In genomic region chr6:29985986-29986385, GRCm38 (mm10) we compare ENCODE assay signal across 9 mouse cellular contexts.
A peak's percentile ranks its signal among the peaks of the same experiment; 100 is the strongest.
DNase-seq lines count a peak whose midpoint lies in the region; ATAC-seq lines count a peak whose summit lies in the region.
"Had no signal": no experiment of that assay in that cellular context is flagged by ENCODE, and none has a peak within 500 bp of the region (broad histone marks: within the 10 kb centered on the region; RNA-seq: fewer than 3 reads in every experiment).

No protein-coding gene starts in this region.

- H3K9me3 ChIP-seq in heart, embryonic 13.5 days, result 0 out of 2 replicates have a peak, but pooled peaks cover 3% of the 10 kb centered on the region
- H3K9me3 ChIP-seq in embryonic facial prominence, embryonic 11.5 days (replicated peaks; ENCODE audit: control insufficient read depth, low read length), result no peaks in the 10 kb centered on the region
- H3K9me3 ChIP-seq in intestine, embryonic 16.5 days (ENCODE audit: control insufficient read depth, low read length), result no peaks in the 10 kb centered on the region
- no peaks in the 10 kb centered on the region for H3K9me3 ChIP-seq in midbrain, embryonic 12.5 days

- H3K9ac ChIP-seq in heart, embryonic 13.5 days, result no peak overlapping the region
- no peak overlapping the region for H3K9ac ChIP-seq in embryonic facial prominence, embryonic 11.5 days (replicated peaks; ENCODE audit: low read length)
- no peak overlapping the region for H3K9ac ChIP-seq in intestine, embryonic 16.5 days (ENCODE audit: low read depth, low read length)
- no peak overlapping the region for H3K9ac ChIP-seq in midbrain, embryonic 12.5 days (replicated peaks)

- intact Hi-C loops in left cerebral cortex, postnatal 14 days (cut with DNase I), result no loop called here

- peaks cover 3% of the 10 kb centered on the region; the same call in 1 of the 2 replicates for H3K4me1 ChIP-seq in heart, embryonic 13.5 days
- H3K4me1 ChIP-seq in embryonic facial prominence, embryonic 11.5 days (ENCODE audit: control insufficient read depth, insufficient read depth, low read length), result no peaks in the 10 kb centered on the region
- H3K4me1 ChIP-seq in intestine, embryonic 16.5 days (ENCODE audit: control insufficient read depth, insufficient read depth, low read length), result peaks cover 4% of the 10 kb centered on the region
- H3K4me1 ChIP-seq in midbrain, embryonic 12.5 days, result no peaks in the 10 kb centered on the region; the same call in 1 of the 2 replicates

- H3K4me3 ChIP-seq in heart, embryonic 13.5 days, result peak overlapping the region; percentile 69; the same call in 1 of the 2 replicates
- H3K4me3 ChIP-seq in embryonic facial prominence, embryonic 11.5 days (ENCODE audit: low read depth, low read length), result peak overlapping the region; percentile 48; the same call in 1 of the 2 replicates
- peak overlapping the region; percentile 61 for H3K4me3 ChIP-seq in intestine, embryonic 16.5 days (ENCODE audit: low read length)
- H3K4me3 ChIP-seq in midbrain, embryonic 12.5 days, result no peak overlapping the region; the same call in 1 of the 2 replicates

- peaks cover 4% of the 10 kb centered on the region for H3K27me3 ChIP-seq in heart, embryonic 13.5 days (replicated peaks)
- H3K27me3 ChIP-seq in embryonic facial prominence, embryonic 11.5 days (ENCODE audit: control insufficient read depth, insufficient read depth, low read length), result no peaks in the 10 kb centered on the region
- no peaks in the 10 kb centered on the region for H3K27me3 ChIP-seq in intestine, embryonic 16.5 days (replicated peaks; ENCODE audit: control insufficient read depth, insufficient read depth, low read length)
- H3K27me3 ChIP-seq in midbrain, embryonic 12.5 days, result peaks cover 22% of the 10 kb centered on the region

- no peak overlapping the region for H3K27ac ChIP-seq in heart, embryonic 13.5 days (replicated peaks)
- H3K27ac ChIP-seq in embryonic facial prominence, embryonic 11.5 days (replicated peaks; ENCODE audit: low read depth, low read length), result no peak overlapping the region
- H3K27ac ChIP-seq in intestine, embryonic 16.5 days (ENCODE audit: low read length), result no peak overlapping the region
- no peak overlapping the region for H3K27ac ChIP-seq in midbrain, embryonic 12.5 days (replicated peaks)

- no peak; the same call in 1 of the 2 replicates for ATAC-seq in heart, embryonic 13.5 days (ENCODE audit: extremely low read depth, insufficient number of reproducible peaks, low FRiP score, low TSS enrichment)
- no peak for ATAC-seq in embryonic facial prominence, embryonic 11.5 days (replicated peaks; ENCODE audit: insufficient number of reproducible peaks, low FRiP score, low TSS enrichment, low read depth)
- 0 out of 2 replicates have a peak, but pooled peaks have one; percentile 23 for ATAC-seq in intestine, embryonic 16.5 days
- no peak for ATAC-seq in midbrain, embryonic 12.5 days (ENCODE audit: low FRiP score, low read depth)

- peak overlapping the region; percentile 83 for H3K4me2 ChIP-seq in heart, embryonic 13.5 days
- H3K4me2 ChIP-seq in embryonic facial prominence, embryonic 11.5 days (ENCODE audit: low read depth, low read length), result peak overlapping the region; percentile 87; the same call in 1 of the 2 replicates
- H3K4me2 ChIP-seq in intestine, embryonic 16.5 days (ENCODE audit: low read depth, low read length), result peak overlapping the region; percentile 90
- peak overlapping the region; percentile 86 for H3K4me2 ChIP-seq in midbrain, embryonic 12.5 days (replicated peaks)

- H3K36me3 ChIP-seq in heart, embryonic 13.5 days, result no peaks in the 10 kb centered on the region
- no peaks in the 10 kb centered on the region for H3K36me3 ChIP-seq in embryonic facial prominence, embryonic 11.5 days (replicated peaks; ENCODE audit: control insufficient read depth, insufficient read depth, low read depth, low read length)
- no peaks in the 10 kb centered on the region for H3K36me3 ChIP-seq in intestine, embryonic 16.5 days (ENCODE audit: control insufficient read depth, insufficient read depth, low read length)
- H3K36me3 ChIP-seq in midbrain, embryonic 12.5 days, result no peaks in the 10 kb centered on the region

- WGBS in heart, embryonic 13.5 days, result 47% methylated on average over 6 of the region's 6 CpGs
- whole genome bisulfite sequencing in embryonic facial prominence, embryonic 11.5 days, result 48% methylated on average over 6 of the region's 6 CpGs
- 27% methylated on average over 6 of the region's 6 CpGs for WGBS in intestine, embryonic 16.5 days
- WGBS in midbrain, embryonic 12.5 days, result 48% methylated on average over 6 of the region's 6 CpGs

- DNase-seq in heart, adult 11 months, result no peak
- no peak for DNase-seq in embryonic facial prominence, embryonic 11.5 days (ENCODE audit: low spot score)
- no peak for DNase-seq in cerebellum, postnatal 25 days
- no peak for DNase-seq in layer of hippocampus, adult 9-11 months
- no peak for DNase-seq in left cerebral cortex, postnatal 14 days (ENCODE audit: low spot score in 2 of 2)
- DNase-seq: kidney, adult 8-10 months had no signal
